Mouse (Mus musculus) adrenal gland, adult (tissue): ENCODE measurements at regions not wholly inside any gene's neighbourhood (a gene's known extent, or its start where the extent isn't known, plus 50 kb on each side); places are given as distances from the start of the nearest gene placed in this dataset.

Source experiments
- DNase-seq, 2 experiments: peaks; one replicate each; pipeline ENCODE4 v3.0.0; 2022 to 2023; ENCODE audit warnings: low spot score in 1 of 2; ENCODE audit not compliant: inconsistent age in 2 of 2

- DNase-seq, result no peak
Observed at GRCm38 (mm10) chr6:67186537-67187274, 51.3 kb upstream of the Serbp1 start.

- DNase-seq, result no peak
Observed at GRCm38 (mm10) chr6:67184662-67185061, 53.3 kb upstream of the Serbp1 start.

GRCm38 (mm10) chr6:67183481-67184215 is 54.3 kb upstream of the Serbp1 start:
- no peak for DNase-seq

GRCm38 (mm10) chr6:67182453-67182852 is 55.5 kb upstream of the Serbp1 start:
- DNase-seq, result no peak

GRCm38 (mm10) chr6:67181459-67181858 is 56.5 kb upstream of the Serbp1 start:
- no peak for DNase-seq

GRCm38 (mm10) chr6:67179416-67179815 is 58.6 kb upstream of the Serbp1 start:
- DNase-seq, result no peak

GRCm38 (mm10) chr6:67178531-67178930 is 59.4 kb upstream of the Serbp1 start:
- DNase-seq, result no peak

GRCm38 (mm10) chr6:67178101-67178500 is 59.9 kb upstream of the Serbp1 start:
- DNase-seq, result no peak

GRCm38 (mm10) chr6:67170674-67170946 is 67.4 kb upstream of the Serbp1 start:
- DNase-seq, result no peak

- peak; percentile 62 to 81 for DNase-seq
Observed at GRCm38 (mm10) chr6:67169873-67170673, 67.9 kb upstream of the Serbp1 start.

- DNase-seq, result no peak
Observed at GRCm38 (mm10) chr6:67168803-67169202, 69.2 kb upstream of the Serbp1 start.

- peak; percentile 57 to 85 for DNase-seq
Observed at GRCm38 (mm10) chr6:67168031-67168777, 69.8 kb upstream of the Serbp1 start.

- no peak for DNase-seq
Observed at GRCm38 (mm10) chr6:67165091-67165490, 72.9 kb upstream of the Serbp1 start.

- no peak for DNase-seq
Observed at GRCm38 (mm10) chr6:67163947-67164346, 74.0 kb upstream of the Serbp1 start.

GRCm38 (mm10) chr6:67162814-67163213 is 75.2 kb upstream of the Serbp1 start:
- no peak for DNase-seq

- no peak for DNase-seq
Observed at GRCm38 (mm10) chr6:67161610-67162009, 76.4 kb upstream of the Serbp1 start.

- no peak for DNase-seq
Observed at GRCm38 (mm10) chr6:67160564-67160963, 77.4 kb upstream of the Serbp1 start.

GRCm38 (mm10) chr6:67159726-67160523 is 78.1 kb upstream of the Serbp1 start:
- DNase-seq, result no peak

- no peak for DNase-seq
Observed at GRCm38 (mm10) chr6:67159224-67159623, 78.8 kb upstream of the Serbp1 start.

- peak; percentile 89 to 96 for DNase-seq
Observed at GRCm38 (mm10) chr6:67158765-67159164, 79.2 kb upstream of the Serbp1 start.
